Mouse (Mus musculus): ENCODE results near the gene Slc12a7. TPM values are rescaled to one million over a fixed set of nuclear protein-coding genes. Genes with fewer than 3 reads are reported as not detected.

The Slc12a7 gene
- polyA plus RNA-seq, 1 experiment from 2014 or later = 25.3 TPM

- Histone ChIP-seq H3K27ac (peak overlapping the region; percentile 72), H3K4me2 (replicated peaks) (peak overlapping the region; percentile 22), H3K9me3 (no peaks in the 10 kb centered on the region), H3K9ac (no peak overlapping the region), H3K4me3 (replicated peaks) (no peak overlapping the region), H3K27me3 (replicated peaks) (no peaks in the 10 kb centered on the region), H3K36me3 (no peaks in the 10 kb centered on the region), H3K4me1 (replicated peaks) (peaks cover 52% of the 10 kb centered on the region)
- ATAC-seq = no peak
- 63% methylated on average over 8 of the region's 8 CpGs for WGBS
Observed at GRCm38 (mm10) chr13:73767224-73767623, 34.3 kb downstream of the Slc12a7 start.

GRCm38 (mm10) chr13:73767754-73768153 lies 34.9 kb downstream of the Slc12a7 start:
- no peak overlapping the region for H3K9ac ChIP-seq
- H3K4me1 ChIP-seq (replicated peaks) = peaks cover 57% of the 10 kb centered on the region
- H3K27me3 ChIP-seq (replicated peaks) = no peaks in the 10 kb centered on the region
- 64% methylated on average over 5 of the region's 5 CpGs for WGBS
- H3K27ac ChIP-seq = peak overlapping the region; percentile 72
- H3K4me2 ChIP-seq (replicated peaks) = peak overlapping the region; percentile 23
- H3K36me3 ChIP-seq = no peaks in the 10 kb centered on the region
- no peaks in the 10 kb centered on the region for H3K9me3 ChIP-seq
- H3K4me3 ChIP-seq (replicated peaks) = no peak overlapping the region
- no peak for ATAC-seq

- H3K4me2 ChIP-seq (replicated peaks) = peak overlapping the region; percentile 23
- no peaks in the 10 kb centered on the region for H3K27me3 ChIP-seq (replicated peaks)
- no peak for ATAC-seq
- no peak overlapping the region for H3K4me3 ChIP-seq (replicated peaks)
- H3K4me1 ChIP-seq (replicated peaks) = peaks cover 59% of the 10 kb centered on the region
- H3K9me3 ChIP-seq = no peaks in the 10 kb centered on the region
- H3K9ac ChIP-seq = no peak overlapping the region
- 70% methylated on average over 3 of the region's 3 CpGs for WGBS
- H3K27ac ChIP-seq = peak overlapping the region; percentile 72
- no peaks in the 10 kb centered on the region for H3K36me3 ChIP-seq
Observed at GRCm38 (mm10) chr13:73768311-73768710, 35.4 kb downstream of the Slc12a7 start.

GRCm38 (mm10) chr13:73769916-73770682 lies 37.2 kb downstream of the Slc12a7 start:
- peak; percentile 94 for ATAC-seq
- Histone ChIP-seq H3K4me3 (replicated peaks) (no peak overlapping the region), H3K9me3 (no peaks in the 10 kb centered on the region), H3K27ac (peak overlapping the region; percentile 86), H3K4me1 (replicated peaks) (peaks cover 55% of the 10 kb centered on the region), H3K9ac (no peak overlapping the region), H3K4me2 (replicated peaks) (peak overlapping the region; percentile 46), H3K36me3 (no peaks in the 10 kb centered on the region), H3K27me3 (replicated peaks) (no peaks in the 10 kb centered on the region)
- 44% methylated on average over 4 of the region's 4 CpGs for WGBS

- Histone ChIP-seq H3K4me3 (replicated peaks) (no peak overlapping the region), H3K27ac (peak overlapping the region; percentile 86), H3K4me2 (replicated peaks) (peak overlapping the region; percentile 46), H3K36me3 (no peaks in the 10 kb centered on the region), H3K9ac (no peak overlapping the region), H3K4me1 (replicated peaks) (peaks cover 47% of the 10 kb centered on the region), H3K9me3 (no peaks in the 10 kb centered on the region), H3K27me3 (replicated peaks) (no peaks in the 10 kb centered on the region)
- WGBS = 40% methylated on average over 3 of the region's 3 CpGs
- ATAC-seq = no peak
Observed at GRCm38 (mm10) chr13:73771131-73771530, 38.2 kb downstream of the Slc12a7 start.

GRCm38 (mm10) chr13:73772655-73773054 lies 39.8 kb downstream of the Slc12a7 start:
- Histone ChIP-seq H3K4me2 (replicated peaks) (no peak overlapping the region), H3K4me3 (replicated peaks) (no peak overlapping the region), H3K36me3 (no peaks in the 10 kb centered on the region), H3K9ac (0 out of 2 replicates have a peak overlapping the region, but pooled peaks have one; percentile 0), H3K9me3 (no peaks in the 10 kb centered on the region), H3K27me3 (replicated peaks) (no peaks in the 10 kb centered on the region), H3K4me1 (replicated peaks) (peaks cover 40% of the 10 kb centered on the region), H3K27ac (peak overlapping the region; percentile 24; the same call in 1 of the 2 replicates)
- WGBS = 26% methylated on average over 2 of the region's 2 CpGs
- ATAC-seq = peak; percentile 26; the same call in 1 of the 2 replicates

GRCm38 (mm10) chr13:73773519-73774205 lies 40.8 kb downstream of the Slc12a7 start:
- Histone ChIP-seq H3K4me1 (replicated peaks) (peaks cover 32% of the 10 kb centered on the region), H3K27me3 (replicated peaks) (no peaks in the 10 kb centered on the region), H3K27ac (no peak overlapping the region), H3K4me2 (replicated peaks) (no peak overlapping the region), H3K4me3 (replicated peaks) (no peak overlapping the region), H3K36me3 (no peaks in the 10 kb centered on the region), H3K9ac (no peak overlapping the region), H3K9me3 (no peaks in the 10 kb centered on the region)
- WGBS = 57% methylated on average over 4 of the region's 4 CpGs
- ATAC-seq = no peak

GRCm38 (mm10) chr13:73775786-73776185 lies 42.9 kb downstream of the Slc12a7 start:
- Histone ChIP-seq H3K9me3 (no peaks in the 10 kb centered on the region), H3K27me3 (replicated peaks) (no peaks in the 10 kb centered on the region), H3K4me3 (replicated peaks) (no peak overlapping the region), H3K36me3 (no peaks in the 10 kb centered on the region), H3K4me2 (replicated peaks) (no peak overlapping the region), H3K9ac (no peak overlapping the region), H3K27ac (0 out of 2 replicates have a peak overlapping the region, but pooled peaks have one; percentile 19), H3K4me1 (replicated peaks) (peaks cover 28% of the 10 kb centered on the region)
- ATAC-seq = no peak
- 67% methylated on average over 4 of the region's 4 CpGs for WGBS

GRCm38 (mm10) chr13:73777578-73777977 lies 44.7 kb downstream of the Slc12a7 start:
- ATAC-seq = no peak

GRCm38 (mm10) chr13:73782486-73782885 lies 49.6 kb downstream of the Slc12a7 start:
- Histone ChIP-seq H3K27me3 (replicated peaks) (no peaks in the 10 kb centered on the region), H3K9ac (no peak overlapping the region), H3K27ac (no peak overlapping the region), H3K36me3 (peaks cover 14% of the 10 kb centered on the region; the same call in 1 of the 2 replicates), H3K9me3 (no peaks in the 10 kb centered on the region), H3K4me3 (replicated peaks) (no peak overlapping the region), H3K4me1 (replicated peaks) (peaks cover 4% of the 10 kb centered on the region; the same call in 1 of the 2 replicates), H3K4me2 (replicated peaks) (no peak overlapping the region)
- ATAC-seq = no peak
- 61% methylated on average over 5 of the region's 5 CpGs for WGBS

More at GRCm38 (mm10) chr13:73777578-73777977, 44.7 kb downstream of the Slc12a7 start:
- 81% methylated on average over 3 of the region's 3 CpGs for WGBS
- no peaks in the 10 kb centered on the region for H3K9me3 ChIP-seq
- H3K4me1 ChIP-seq (replicated peaks) = peaks cover 16% of the 10 kb centered on the region
- no peak overlapping the region for H3K9ac ChIP-seq
- H3K4me2 ChIP-seq (replicated peaks) = no peak overlapping the region
- H3K27me3 ChIP-seq (replicated peaks) = no peaks in the 10 kb centered on the region
- H3K27ac ChIP-seq = no peak overlapping the region
- H3K4me3 ChIP-seq (replicated peaks) = no peak overlapping the region
- H3K36me3 ChIP-seq = no peaks in the 10 kb centered on the region

GRCm38 (mm10) chr13:73792176-73792575 lies 59.3 kb downstream of the Slc12a7 start:
- H3K27me3 ChIP-seq (replicated peaks) = no peaks in the 10 kb centered on the region
- H3K36me3 ChIP-seq = peaks cover 45% of the 10 kb centered on the region
- no peak for ATAC-seq
- no peak overlapping the region for H3K4me3 ChIP-seq (replicated peaks)
- 97% methylated on average over 4 of the region's 4 CpGs for WGBS
- no peak overlapping the region for H3K9ac ChIP-seq
- H3K4me1 ChIP-seq (replicated peaks) = no peaks in the 10 kb centered on the region
- no peaks in the 10 kb centered on the region for H3K9me3 ChIP-seq
- H3K4me2 ChIP-seq (replicated peaks) = no peak overlapping the region
- H3K27ac ChIP-seq = no peak overlapping the region

GRCm38 (mm10) chr13:73793171-73793570 lies 60.3 kb downstream of the Slc12a7 start:
- no peak overlapping the region for H3K4me2 ChIP-seq (replicated peaks)
- H3K9me3 ChIP-seq = no peaks in the 10 kb centered on the region
- H3K4me1 ChIP-seq (replicated peaks) = no peaks in the 10 kb centered on the region
- H3K36me3 ChIP-seq = peaks cover 45% of the 10 kb centered on the region
- 86% methylated on average over 5 of the region's 5 CpGs for WGBS
- H3K27ac ChIP-seq = no peak overlapping the region
- H3K4me3 ChIP-seq (replicated peaks) = no peak overlapping the region
- H3K27me3 ChIP-seq (replicated peaks) = no peaks in the 10 kb centered on the region
- ATAC-seq = no peak
- no peak overlapping the region for H3K9ac ChIP-seq
